Mouse (Mus musculus): Measurements from ENCODE around the gene Osbpl3.

DNA sequence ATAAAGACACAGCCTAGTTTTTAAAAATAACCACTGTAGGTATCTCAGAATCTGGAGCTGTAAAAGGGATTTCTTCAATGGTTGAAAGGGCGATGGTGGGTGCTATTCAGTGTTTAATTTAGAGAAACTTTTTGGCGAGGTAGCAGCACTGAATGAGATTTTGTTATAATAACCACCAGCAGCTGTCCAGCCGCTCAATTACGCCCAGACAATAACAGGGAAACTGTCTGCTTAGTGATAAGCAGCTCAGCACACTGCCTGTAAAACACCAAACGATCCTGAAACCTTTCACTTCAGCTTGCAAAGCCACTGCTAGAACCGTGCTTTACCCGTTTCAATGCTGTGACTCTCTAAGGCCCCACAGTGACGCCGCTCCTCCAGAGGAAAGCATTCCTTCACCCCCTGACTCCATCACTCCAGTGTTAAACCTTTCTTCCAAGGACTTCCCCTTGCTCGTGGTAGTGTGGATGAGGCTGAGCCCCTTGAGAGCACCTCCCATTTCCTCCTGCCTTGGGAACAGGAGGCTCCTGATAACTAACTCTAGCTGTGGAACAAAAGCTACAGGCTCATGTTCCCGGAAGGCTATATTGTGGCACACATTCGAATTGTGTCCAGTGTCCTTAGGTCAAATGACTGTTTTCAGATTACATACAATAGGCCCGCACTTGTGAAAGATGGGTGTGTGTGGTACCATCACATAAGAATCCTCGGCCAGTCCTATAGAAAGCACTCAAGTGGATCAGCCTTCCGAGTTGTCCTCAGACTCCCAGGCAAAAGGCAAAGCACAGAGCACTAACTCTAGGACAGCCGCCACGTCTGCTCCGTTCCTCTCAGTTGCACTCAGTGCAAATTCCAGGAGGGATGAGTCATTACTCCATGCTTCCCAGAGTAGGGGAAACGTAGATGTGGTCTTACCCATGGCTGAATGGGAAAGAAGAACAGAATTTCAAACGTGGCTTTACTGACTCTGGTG, 101.0 kb downstream of the Osbpl3 start:
- no peak for TF ChIP-seq CTCF (IDR thresholded peaks at IDR 0.05; ENCODE audit: insufficient read depth, low read depth, low read length)
- TF ChIP-seq POLR2A (IDR thresholded peaks at IDR 0.05; ENCODE audit: insufficient read depth, low read depth, low read length) = no peak

Measured in olfactory bulb, adult 2 months (tissue).